Mouse (Mus musculus) common myeloid progenitor, adult 5-6 weeks (primary cell): ENCODE data around the gene Gm21258. TPM values are rescaled to one million over a fixed set of nuclear protein-coding genes. Genes with fewer than 3 reads are reported as not detected.
"Not testable (repeated sequence)": the region's sequence is repeated elsewhere in the genome, so short reads cannot be mapped to it uniquely, and the experiment has no call there.

Experiments
- ATAC-seq: replicated peaks from 2 replicates; pipeline ENCODE4 v1.8.0; 2016; ENCODE audit warnings: low read depth, mild to moderate bottlenecking, moderate TSS enrichment, inconsistent platforms; ENCODE audit not compliant: poor library complexity, severe bottlenecking
- total RNA-seq: library from RNA; stranded (forward); fragments of 200-1000, 187-1606 nt; gene quantifications from 2 replicates; pipeline ENCODE4 v1.2.3, GENCODE M21; 2017

The Gm21258 gene
- total RNA-seq, result not detected in 2 replicates

GRCm38 (mm10) chrY:52779740-52780139 is at the start of gene Gm21258:
Gene Gm21258, plus strand, starts transcription at chrY:52780040.
- not testable (repeated sequence) for ATAC-seq
